Mouse (Mus musculus) liver, embryonic 11.5 days (tissue): ENCODE measurements around the gene Dag1. TPM values are rescaled to one million over a fixed set of nuclear protein-coding genes. Genes with fewer than 3 reads are reported as not detected.
"Not testable (repeated sequence)": the region's sequence is repeated elsewhere in the genome, so short reads cannot be mapped to it uniquely, and the experiment has no call there.

ENCODE experiments used
- ATAC-seq: fragments of 200-750 bp; cut with Nextera tagmentation; replicated peaks from 2 replicates; pipeline ENCODE4 v1.8.0; 2017; ENCODE audit warnings: moderate number of reproducible peaks, mild to moderate bottlenecking, moderate TSS enrichment, moderate library complexity; ENCODE audit not compliant: low FRiP score
- DNase-seq: peaks from one replicate; pipeline ENCODE4 v3.0.0-alpha.2; 2017; ENCODE audit warnings: low spot score
- H3K27ac ChIP-seq: fragments of 300-500 bp; sonication (generic); 2 replicates; pipeline ENCODE4 v1.5.1; 2014; ENCODE audit warnings: mild to moderate bottlenecking, low read depth, low read length, control low read depth
- H3K27me3 ChIP-seq: fragments of 300-500 bp; sonication (generic); replicated peaks from 2 replicates; pipeline ENCODE4 v1.6.1; 2014; ENCODE audit warnings: low read length, mixed read lengths; ENCODE audit not compliant: control insufficient read depth, insufficient read depth
- H3K36me3 ChIP-seq: fragments of 300-500 bp; sonication (generic); 2 replicates; pipeline ENCODE4 v1.6.1; 2014; ENCODE audit warnings: mild to moderate bottlenecking, low read length, moderate library complexity, mixed read lengths; ENCODE audit not compliant: control insufficient read depth, insufficient read depth
- H3K4me1 ChIP-seq: fragments of 300-500 bp; sonication (generic); replicated peaks from 2 replicates; pipeline ENCODE4 v1.6.1; 2014; ENCODE audit warnings: low read length, mixed read lengths; ENCODE audit not compliant: control insufficient read depth, insufficient read depth
- H3K4me2 ChIP-seq: fragments of 300-500 bp; sonication (generic); 2 replicates; pipeline ENCODE4 v1.6.1; 2014; ENCODE audit warnings: mild to moderate bottlenecking, control low read depth, moderate library complexity
- H3K4me3 ChIP-seq: fragments of 300-500 bp; sonication (generic); 2 replicates; pipeline ENCODE4 v1.5.1; 2014; ENCODE audit warnings: low read depth, low read length, control low read depth
- H3K9ac ChIP-seq: fragments of 300-500 bp; sonication (generic); 2 replicates; pipeline ENCODE4 v1.6.1; 2014; ENCODE audit warnings: low read depth, low read length, control low read depth
- H3K9me3 ChIP-seq: fragments of 300-500 bp; sonication (generic); 2 replicates; pipeline ENCODE4 v1.6.1; 2016; ENCODE audit warnings: low read length, inconsistent platforms, mixed read lengths; ENCODE audit not compliant: control insufficient read depth
- WGBS: fragments of 180-500 bp; shearing (Covaris S2); extraction: QIAGEN DNeasy Blood & Tissue Kit; methylation state at CpG from one replicate; pipeline ENCODE4 v1.1.7; 2014; 5-methylcytosine and 5-hydroxymethylcytosine counted together
- polyA plus RNA-seq: library from polyadenylated mRNA; unstranded; fragments of >200 nt; fragmentation: Nextera tagmentation; extraction: Ambion mirVana; gene quantifications from 2 replicates; pipeline ENCODE4 v1.2.1, GENCODE M21; 2014

The Dag1 gene
- polyA plus RNA-seq, 1 experiment from 2014 or later = 41.1 TPM

DNA sequence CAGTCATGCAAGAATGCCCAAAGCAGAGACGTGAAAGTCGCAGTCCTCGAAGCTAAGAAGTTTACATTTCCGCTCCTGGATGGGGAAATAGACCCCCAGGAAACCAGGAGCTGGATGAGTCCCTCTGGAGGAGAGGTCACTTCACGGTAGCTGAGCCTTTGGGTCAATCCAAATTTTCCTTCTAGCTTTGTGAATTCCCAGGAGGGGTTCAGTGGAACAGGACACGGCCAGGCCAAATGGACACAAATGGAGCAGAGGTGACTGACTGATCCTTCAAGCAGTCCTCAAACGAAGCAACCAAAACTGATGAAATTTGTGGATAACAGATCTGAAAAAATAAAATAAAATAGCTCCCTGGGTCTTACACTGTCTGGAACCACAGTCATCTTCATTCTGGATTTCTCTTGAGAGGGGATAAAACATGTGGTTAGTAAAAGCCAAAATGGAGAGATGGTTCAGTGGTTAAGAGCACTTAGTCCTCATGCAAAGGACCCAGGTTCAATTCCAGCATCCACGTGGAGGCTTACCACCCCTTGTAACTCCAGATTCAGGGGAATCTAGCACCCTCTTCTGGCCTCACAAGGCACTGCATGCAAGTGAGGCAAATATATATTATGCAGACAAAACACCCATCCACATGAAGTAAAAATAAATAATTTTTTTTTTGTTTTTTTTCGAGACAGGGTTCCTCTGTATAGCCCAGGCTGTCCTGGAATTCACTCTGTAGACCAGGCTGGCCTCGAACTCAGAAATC is 15.1 kb upstream of the Dag1 start:
- DNase-seq (no peak), ATAC-seq (no peak)
- H3K27ac ChIP-seq = no peak overlapping the region
- H3K9me3 ChIP-seq = no peaks in the 10 kb centered on the region
- WGBS = 67% methylated on average over 10 of the region's 10 CpGs
- H3K4me3 ChIP-seq = no peak overlapping the region
- no peak overlapping the region for H3K4me2 ChIP-seq
- no peak overlapping the region for H3K9ac ChIP-seq
- H3K27me3 ChIP-seq = no peaks in the 10 kb centered on the region
- H3K4me1 ChIP-seq = no peaks in the 10 kb centered on the region
- no peaks in the 10 kb centered on the region for H3K36me3 ChIP-seq

DNA sequence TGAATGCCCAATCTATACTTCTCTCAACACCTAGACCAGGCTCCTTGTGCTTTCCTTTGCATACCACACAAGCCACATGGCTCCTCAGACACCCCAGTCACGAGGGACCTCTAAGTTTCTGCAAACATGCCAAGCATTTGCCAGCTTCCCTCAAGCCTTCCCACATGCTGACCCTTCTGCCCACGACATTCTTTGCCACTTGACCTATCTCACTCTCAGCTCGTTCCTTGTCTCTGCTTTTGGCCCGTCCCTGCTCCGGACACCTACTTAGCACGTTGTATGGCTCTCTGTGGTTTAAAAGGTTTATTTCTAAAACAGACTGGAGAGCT is 11.5 kb upstream of the Dag1 start:
- no peak for DNase-seq
- H3K36me3 ChIP-seq = no peaks in the 10 kb centered on the region
- no peak overlapping the region for H3K4me3 ChIP-seq
- 50% methylated on average over 6 of the region's 6 CpGs for WGBS
- H3K9me3 ChIP-seq = no peaks in the 10 kb centered on the region
- no peak for ATAC-seq
- no peak overlapping the region for H3K4me2 ChIP-seq
- no peak overlapping the region for H3K27ac ChIP-seq
- H3K9ac ChIP-seq = no peak overlapping the region
- no peaks in the 10 kb centered on the region for H3K4me1 ChIP-seq
- H3K27me3 ChIP-seq = no peaks in the 10 kb centered on the region

DNA sequence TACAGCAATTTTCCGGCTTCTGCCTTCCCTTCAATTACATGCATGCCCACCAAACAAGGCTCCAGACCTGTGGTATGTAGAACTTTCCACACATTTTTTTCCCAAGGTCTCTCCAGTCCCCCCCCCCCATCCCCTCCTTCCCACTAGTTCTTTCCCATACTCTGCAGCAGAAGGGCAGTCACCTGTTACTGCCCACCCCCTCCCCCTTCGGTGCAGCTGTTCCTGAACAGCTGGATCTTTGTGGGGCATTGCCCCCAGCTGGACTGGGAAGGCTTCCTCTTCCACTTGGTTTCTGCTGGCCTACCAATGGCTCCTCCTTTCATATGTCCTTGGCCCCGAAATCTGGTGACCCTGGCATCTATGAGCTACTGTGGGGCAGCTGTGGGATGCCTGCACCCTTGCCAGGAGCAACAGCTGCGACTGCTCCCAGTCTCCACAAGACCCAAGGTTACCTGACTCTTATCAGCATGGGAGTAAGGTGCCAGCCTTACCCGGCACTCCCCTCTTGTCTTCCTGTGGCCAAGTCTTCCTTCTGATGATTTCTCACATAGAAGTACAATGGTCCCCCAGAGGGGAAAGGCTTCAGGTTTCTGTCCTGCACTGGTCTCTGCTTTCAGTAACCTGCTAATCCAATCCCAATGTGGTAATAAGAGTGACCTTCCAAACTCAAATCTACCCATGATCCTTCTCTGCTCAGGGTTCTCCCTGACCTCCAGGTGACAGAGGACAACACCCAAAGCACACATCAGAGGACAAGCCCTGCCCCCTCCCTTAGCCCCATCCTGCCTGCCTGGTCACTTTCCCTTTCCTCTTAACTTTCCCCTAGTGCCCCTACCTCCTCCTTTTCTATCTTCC is 10.9 kb upstream of the Dag1 start:
- Histone ChIP-seq H3K27me3 (no peaks in the 10 kb centered on the region), H3K36me3 (no peaks in the 10 kb centered on the region), H3K9ac (no peak overlapping the region), H3K4me3 (no peak overlapping the region), H3K4me2 (no peak overlapping the region), H3K9me3 (no peaks in the 10 kb centered on the region), H3K4me1 (no peaks in the 10 kb centered on the region), H3K27ac (no peak overlapping the region)
- DNase-seq (no peak), ATAC-seq (no peak)
- 65% methylated on average over 5 of the region's 5 CpGs for WGBS

DNA sequence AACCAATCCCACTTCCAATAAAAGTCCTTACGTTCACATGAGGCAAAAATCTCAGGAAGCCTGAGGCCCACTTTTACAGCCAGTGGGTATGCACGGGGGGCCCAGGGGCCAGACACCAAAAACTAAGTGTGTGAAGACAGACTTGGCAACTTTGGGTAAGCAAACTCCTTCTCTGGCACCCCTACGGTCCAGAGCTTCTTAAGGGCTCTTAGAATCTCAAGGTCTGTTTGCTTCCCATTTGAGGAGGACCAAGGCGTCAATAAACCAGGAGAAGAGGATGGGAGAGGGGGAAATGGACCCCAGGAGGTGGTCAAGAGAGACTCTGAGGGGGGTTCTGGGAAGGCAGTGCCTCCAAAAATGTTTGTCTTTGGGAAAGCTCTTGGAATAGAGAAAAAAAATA is 9.7 kb upstream of the Dag1 start:
- DNase-seq = no peak
- H3K9ac ChIP-seq = no peak overlapping the region
- no peak overlapping the region for H3K4me3 ChIP-seq
- no peak overlapping the region for H3K27ac ChIP-seq
- no peaks in the 10 kb centered on the region for H3K4me1 ChIP-seq
- no peak for ATAC-seq
- H3K27me3 ChIP-seq = no peaks in the 10 kb centered on the region
- no peak overlapping the region for H3K4me2 ChIP-seq
- no peaks in the 10 kb centered on the region for H3K36me3 ChIP-seq
- WGBS = 75% methylated on average over 4 of the region's 4 CpGs
- H3K9me3 ChIP-seq = no peaks in the 10 kb centered on the region

DNA sequence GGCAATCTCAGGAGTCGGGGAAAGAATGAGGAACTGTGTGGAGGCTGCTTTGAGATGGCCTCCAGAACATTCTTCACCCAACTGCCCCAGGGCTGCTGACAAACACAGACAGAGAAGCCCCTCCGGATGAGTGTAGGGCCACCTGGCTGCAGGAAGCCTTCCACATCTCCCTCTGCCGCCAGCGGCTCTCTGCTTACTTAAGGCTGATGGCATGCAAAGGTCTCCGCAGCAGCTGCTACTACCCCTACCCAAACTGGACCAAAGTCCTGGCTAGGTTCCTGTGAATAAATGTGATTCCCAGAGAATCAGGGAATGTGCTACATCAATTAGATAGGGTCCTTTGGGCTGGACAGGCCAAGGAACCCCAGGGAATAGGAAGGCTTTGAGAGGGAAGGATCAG is 8.9 kb upstream of the Dag1 start:
- WGBS = 51% methylated on average over 5 of the region's 5 CpGs
- no peak for ATAC-seq
- H3K27ac ChIP-seq = no peak overlapping the region

DNA sequence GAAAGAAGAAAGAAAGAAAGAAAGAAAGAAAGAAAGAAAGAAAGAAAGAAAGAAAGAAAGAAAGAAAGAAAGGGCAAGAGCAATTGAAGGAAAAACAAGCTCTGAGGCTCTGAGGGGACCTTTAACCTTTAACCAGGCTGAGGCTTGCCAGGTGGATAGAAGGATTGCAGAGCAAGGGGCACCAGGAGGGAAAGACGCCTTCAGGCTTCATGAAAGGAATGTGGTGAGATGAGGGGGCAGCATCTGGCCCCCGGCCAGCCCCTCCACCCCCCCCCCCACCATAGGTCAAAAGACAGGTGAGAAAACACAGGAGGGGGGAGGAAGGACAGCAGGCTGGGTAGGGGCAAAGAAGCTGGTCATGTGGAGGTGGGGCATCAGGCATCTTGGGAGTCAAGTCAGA is 8.2 kb upstream of the Dag1 start:
- Histone ChIP-seq H3K4me1 (no peaks in the 10 kb centered on the region), H3K27ac (no peak overlapping the region), H3K9ac (no peak overlapping the region), H3K27me3 (no peaks in the 10 kb centered on the region), H3K9me3 (no peaks in the 10 kb centered on the region), H3K4me3 (no peak overlapping the region), H3K36me3 (no peaks in the 10 kb centered on the region), H3K4me2 (no peak overlapping the region)
- no peak for ATAC-seq
- WGBS = 30% methylated on average over 2 of the region's 2 CpGs
- DNase-seq = no peak

More for the DNA sequence above, 8.9 kb upstream of the Dag1 start:
- no peaks in the 10 kb centered on the region for H3K36me3 ChIP-seq
- no peak for DNase-seq
- no peak overlapping the region for H3K4me2 ChIP-seq
- no peaks in the 10 kb centered on the region for H3K9me3 ChIP-seq
- H3K27me3 ChIP-seq = no peaks in the 10 kb centered on the region
- H3K4me3 ChIP-seq = no peak overlapping the region
- H3K9ac ChIP-seq = no peak overlapping the region
- H3K4me1 ChIP-seq = no peaks in the 10 kb centered on the region

DNA sequence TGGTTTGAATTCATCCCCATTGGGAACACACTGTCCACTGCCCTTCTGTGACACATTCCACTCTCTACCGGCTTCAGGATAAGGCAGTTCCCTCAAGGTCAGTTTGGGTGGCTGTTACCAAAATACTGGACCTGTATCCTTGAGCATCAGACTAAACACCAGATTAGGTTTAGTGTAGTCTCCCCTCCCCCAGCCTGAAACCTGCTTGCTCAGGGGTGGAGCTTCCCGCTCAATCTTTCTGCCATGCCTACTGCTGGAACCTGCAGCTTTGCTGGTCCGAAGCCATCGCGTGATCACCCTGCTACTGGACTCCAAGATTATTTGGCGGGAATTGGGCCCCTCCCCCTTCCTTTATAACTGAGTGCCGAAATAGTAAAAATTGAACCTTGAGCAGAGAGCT is 4.9 kb upstream of the Dag1 start:
- H3K9ac ChIP-seq, H3K27ac ChIP-seq, ATAC-seq, H3K36me3 ChIP-seq, H3K4me1 ChIP-seq, H3K4me2 ChIP-seq, H3K27me3 ChIP-seq, DNase-seq, H3K9me3 ChIP-seq, H3K4me3 ChIP-seq: not testable (repeated sequence)
- 74% methylated on average over 6 of the region's 7 CpGs for WGBS

DNA sequence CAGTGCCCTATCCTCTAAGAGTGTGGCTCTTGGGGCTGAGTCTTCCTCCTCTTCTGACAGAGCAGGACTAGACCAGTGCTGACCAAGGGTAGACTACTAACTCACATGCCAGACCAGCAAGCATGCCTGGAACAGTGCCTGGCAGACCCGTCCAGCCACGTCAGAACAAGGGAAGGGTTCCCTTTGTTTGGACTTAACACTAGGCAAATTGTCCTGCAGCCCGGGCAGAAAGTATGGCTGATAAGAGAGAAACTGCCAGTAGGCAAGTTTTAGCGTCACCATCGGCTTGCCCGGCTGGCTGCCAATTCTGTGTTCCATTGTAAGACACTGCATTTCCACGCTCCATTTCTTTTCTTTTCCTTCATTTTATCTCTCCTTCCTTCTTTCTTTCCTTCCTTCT is 3.9 kb upstream of the Dag1 start:
- WGBS = 77% methylated on average over 7 of the region's 7 CpGs
- Histone ChIP-seq H3K9ac (no peak overlapping the region), H3K27ac (no peak overlapping the region), H3K36me3 (no peaks in the 10 kb centered on the region), H3K4me1 (peaks cover 7% of the 10 kb centered on the region), H3K9me3 (no peaks in the 10 kb centered on the region), H3K4me3 (no peak overlapping the region), H3K27me3 (no peaks in the 10 kb centered on the region), H3K4me2 (no peak overlapping the region)
- DNase-seq (no peak), ATAC-seq (no peak)
